Mouse (Mus musculus): ENCODE measurements around the gene Atp13a1. TPM values are rescaled to one million over a fixed set of nuclear protein-coding genes. Genes with fewer than 3 reads are reported as not detected.

Gene Atp13a1
- total RNA-seq, 2 experiments from 2014 or later = 40.3 to 41.3 TPM

- no peak for TF ChIP-seq CTCF (conservative IDR thresholded peaks at IDR 0.05)
- no peak for DNase-seq (ENCODE audit: low spot score in 2 of 2)
Observed at GRCm38 (mm10) chr8:69805086-69805485, 14.1 kb downstream of the Atp13a1 start.

GRCm38 (mm10) chr8:69805491-69805890 lies 14.5 kb downstream of the Atp13a1 start:
- Histone ChIP-seq H3K27ac (no peak overlapping the region), H3K4me3 (no peak overlapping the region)
- DNase-seq (ENCODE audit: low spot score in 2 of 2) = no peak
- no peak for TF ChIP-seq CTCF (conservative IDR thresholded peaks at IDR 0.05)

More at GRCm38 (mm10) chr8:69805086-69805485, 14.1 kb downstream of the Atp13a1 start:
- Histone ChIP-seq H3K4me3 (no peak overlapping the region), H3K27ac (no peak overlapping the region)

- TF ChIP-seq CTCF (conservative IDR thresholded peaks at IDR 0.05) = no peak
- Histone ChIP-seq H3K27ac (no peak overlapping the region), H3K4me3 (no peak overlapping the region)
- no peak for DNase-seq (ENCODE audit: low spot score in 2 of 2)
Observed at GRCm38 (mm10) chr8:69807236-69807635, 16.3 kb downstream of the Atp13a1 start.

- DNase-seq (ENCODE audit: low spot score in 2 of 2) = peak; percentile 43 to 59
- H3K27ac ChIP-seq = peak within 1 kb of the TSS; percentile 70; the same call in 1 of the 2 replicates
- peak within 1 kb of the TSS; percentile 57 for H3K4me3 ChIP-seq
- no peak for TF ChIP-seq CTCF (conservative IDR thresholded peaks at IDR 0.05)
Observed at GRCm38 (mm10) chr8:69808094-69808863, 17.3 kb downstream of the Atp13a1 start, which contains the start of gene Gmip. Gene Gmip, plus strand, starts transcription at chr8:69808679.

GRCm38 (mm10) chr8:69808864-69809403 lies 18.0 kb downstream of the Atp13a1 start:
- Histone ChIP-seq H3K27ac (peak overlapping the region; percentile 70; the same call in 1 of the 2 replicates), H3K4me3 (peak overlapping the region; percentile 57)
- peak in 1 of 2 experiments; percentile 52 for DNase-seq (ENCODE audit: low spot score in 2 of 2)
- TF ChIP-seq CTCF (conservative IDR thresholded peaks at IDR 0.05) = no peak

GRCm38 (mm10) chr8:69809820-69810219 lies 18.9 kb downstream of the Atp13a1 start:
- H3K4me3 ChIP-seq = no peak overlapping the region
- no peak for TF ChIP-seq CTCF (conservative IDR thresholded peaks at IDR 0.05)
- no peak overlapping the region for H3K27ac ChIP-seq
- no peak for DNase-seq (ENCODE audit: low spot score in 2 of 2)

GRCm38 (mm10) chr8:69814881-69815280 lies 23.9 kb downstream of the Atp13a1 start:
- Histone ChIP-seq H3K27ac (no peak overlapping the region), H3K4me3 (no peak overlapping the region)
- no peak for DNase-seq (ENCODE audit: low spot score in 2 of 2)
- no peak for TF ChIP-seq CTCF (conservative IDR thresholded peaks at IDR 0.05)

- no peak for TF ChIP-seq CTCF (conservative IDR thresholded peaks at IDR 0.05)
- Histone ChIP-seq H3K4me3 (no peak overlapping the region), H3K27ac (no peak overlapping the region)
- DNase-seq (ENCODE audit: low spot score in 2 of 2) = no peak
Observed at GRCm38 (mm10) chr8:69815396-69815795, 24.4 kb downstream of the Atp13a1 start.

- no peak for DNase-seq (ENCODE audit: low spot score in 2 of 2)
- TF ChIP-seq CTCF (conservative IDR thresholded peaks at IDR 0.05) = no peak
- no peak overlapping the region for H3K27ac ChIP-seq
- no peak overlapping the region for H3K4me3 ChIP-seq
Observed at GRCm38 (mm10) chr8:69820466-69820865, 29.5 kb downstream of the Atp13a1 start.

GRCm38 (mm10) chr8:69821971-69822385 lies 31.0 kb downstream of the Atp13a1 start:
- no peak for TF ChIP-seq CTCF (conservative IDR thresholded peaks at IDR 0.05)
- Histone ChIP-seq H3K4me3 (peak overlapping the region; percentile 46), H3K27ac (no peak overlapping the region)
- DNase-seq (ENCODE audit: low spot score in 2 of 2) = no peak

GRCm38 (mm10) chr8:69822386-69823191 lies 31.6 kb downstream of the Atp13a1 start, which contains the start of gene Lpar2:
Gene Lpar2, plus strand, starts transcription at chr8:69822429.
- peak within 1 kb of the TSS; percentile 46 for H3K4me3 ChIP-seq
- H3K27ac ChIP-seq = 0 out of 2 replicates have a peak within 1 kb of the TSS, but pooled peaks have one; percentile 32
- DNase-seq (ENCODE audit: low spot score in 2 of 2) = no peak
- no peak for TF ChIP-seq CTCF (conservative IDR thresholded peaks at IDR 0.05)

GRCm38 (mm10) chr8:69826371-69826770 lies 35.4 kb downstream of the Atp13a1 start:
- Histone ChIP-seq H3K4me3 (no peak overlapping the region), H3K27ac (no peak overlapping the region)
- no peak for DNase-seq (ENCODE audit: low spot score in 2 of 2)
- TF ChIP-seq CTCF (conservative IDR thresholded peaks at IDR 0.05) = no peak

Data from layer of hippocampus, adult 2 months (tissue).